Mouse (Mus musculus) hindbrain, embryonic 12.5 days (tissue): ENCODE data around the gene Ctnnd1. TPM values are rescaled to one million over a fixed set of nuclear protein-coding genes. Genes with fewer than 3 reads are reported as not detected.
A peak's percentile ranks its signal among the peaks of the same experiment; 100 is the strongest.
"Not testable (repeated sequence)": the region's sequence is repeated elsewhere in the genome, so short reads cannot be mapped to it uniquely, and the experiment has no call there.

Experiments used
- ATAC-seq: fragments of 200-750 bp; cut with Nextera tagmentation; 2 replicates; pipeline ENCODE4 v1.8.0; 2017; ENCODE audit warnings: moderate TSS enrichment; ENCODE audit not compliant: low FRiP score
- H3K27ac ChIP-seq: fragments of 300-500 bp; sonication (generic); 2 replicates; pipeline ENCODE4 v1.5.1; 2016; ENCODE audit warnings: mild to moderate bottlenecking
- H3K27me3 ChIP-seq: fragments of 300-500 bp; sonication (generic); 2 replicates; pipeline ENCODE4 v1.6.1; 2016; ENCODE audit warnings: mild to moderate bottlenecking
- H3K36me3 ChIP-seq: fragments of 300-500 bp; sonication (generic); 2 replicates; pipeline ENCODE4 v1.6.1; 2016; ENCODE audit warnings: mild to moderate bottlenecking
- H3K4me1 ChIP-seq: fragments of 300-500 bp; sonication (generic); 2 replicates; pipeline ENCODE4 v1.6.1; 2016
- H3K4me2 ChIP-seq: fragments of 300-500 bp; sonication (generic); replicated peaks from 2 replicates; pipeline ENCODE4 v1.6.1; 2016; ENCODE audit warnings: mild to moderate bottlenecking
- H3K4me3 ChIP-seq: fragments of 300-500 bp; sonication (generic); 2 replicates; pipeline ENCODE4 v1.5.1; 2016; ENCODE audit warnings: mild to moderate bottlenecking
- H3K9ac ChIP-seq: fragments of 300-500 bp; sonication (generic); 2 replicates; pipeline ENCODE4 v1.6.1; 2016; ENCODE audit warnings: mild to moderate bottlenecking, moderate library complexity
- H3K9me3 ChIP-seq: fragments of 300-500 bp; sonication (generic); replicated peaks from 2 replicates; pipeline ENCODE4 v1.6.1; 2016; ENCODE audit warnings: mild to moderate bottlenecking
- WGBS: fragments of 180-500 bp; shearing (Covaris S2); methylation state at CpG from one replicate; pipeline ENCODE4 v1.1.7; 2016; 5-methylcytosine and 5-hydroxymethylcytosine counted together
- polyA plus RNA-seq: library from polyadenylated mRNA; unstranded; fragments of >200 nt; fragmentation: Nextera tagmentation; extraction: Ambion mirVana; gene quantifications from 2 replicates; pipeline ENCODE4 v1.2.1, GENCODE M21; 2016

The Ctnnd1 gene
- polyA plus RNA-seq = 52.8 and 62.7 TPM in 2 replicates

DNA sequence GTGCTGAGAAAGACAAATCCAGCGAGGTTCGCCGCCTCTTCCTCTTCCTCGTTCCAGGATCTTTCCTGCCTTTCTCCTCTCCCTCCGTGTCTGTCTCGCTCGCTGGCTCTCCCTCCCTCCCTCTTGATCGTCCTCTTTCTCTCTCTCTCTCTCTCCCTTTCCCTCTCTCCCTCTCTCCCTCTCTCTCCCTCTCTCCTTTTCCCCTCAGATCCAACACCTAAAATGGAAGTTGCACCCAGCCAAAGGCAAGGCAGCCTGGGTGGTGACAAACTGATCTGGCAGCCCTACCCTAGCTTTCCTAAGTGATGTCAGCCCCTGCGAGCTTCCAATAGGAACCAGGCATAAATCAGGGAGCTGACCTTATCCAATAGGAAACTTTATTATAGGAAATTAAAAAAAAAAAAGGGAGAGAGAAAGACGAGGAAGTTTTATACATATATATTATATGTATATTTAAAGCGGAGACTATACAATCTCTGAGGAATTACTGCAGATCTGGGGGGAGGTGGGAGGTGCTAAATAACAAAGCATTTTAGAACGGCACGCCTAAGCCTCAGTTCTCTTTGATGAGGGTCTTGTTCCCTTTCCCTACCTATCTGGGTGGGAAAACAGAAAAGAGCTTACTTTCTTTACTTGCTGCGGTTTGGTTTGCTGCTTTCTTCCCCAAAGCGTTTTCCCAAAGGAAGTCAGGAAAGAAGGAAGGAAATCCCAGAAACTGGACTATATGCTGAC lies at the start of gene Ctnnd1:
TSS of gene Ctnnd1 (minus strand) at position 302 of the 732 bp plus-strand sequence.
- no peaks in the 10 kb centered on the region for H3K9me3 ChIP-seq
- peak; percentile 96 for ATAC-seq
- H3K27me3 ChIP-seq = no peaks in the 10 kb centered on the region
- WGBS = 0% methylated on average over 15 of the region's 15 CpGs
- peak within 1 kb of the TSS; percentile 84 for H3K4me2 ChIP-seq
- H3K27ac ChIP-seq = peak within 1 kb of the TSS; percentile 94
- H3K4me1 ChIP-seq = peaks cover 19% of the 10 kb centered on the region
- H3K9ac ChIP-seq = peak within 1 kb of the TSS; percentile 89
- no peaks in the 10 kb centered on the region for H3K36me3 ChIP-seq
- peak within 1 kb of the TSS; percentile 69 for H3K4me3 ChIP-seq

DNA sequence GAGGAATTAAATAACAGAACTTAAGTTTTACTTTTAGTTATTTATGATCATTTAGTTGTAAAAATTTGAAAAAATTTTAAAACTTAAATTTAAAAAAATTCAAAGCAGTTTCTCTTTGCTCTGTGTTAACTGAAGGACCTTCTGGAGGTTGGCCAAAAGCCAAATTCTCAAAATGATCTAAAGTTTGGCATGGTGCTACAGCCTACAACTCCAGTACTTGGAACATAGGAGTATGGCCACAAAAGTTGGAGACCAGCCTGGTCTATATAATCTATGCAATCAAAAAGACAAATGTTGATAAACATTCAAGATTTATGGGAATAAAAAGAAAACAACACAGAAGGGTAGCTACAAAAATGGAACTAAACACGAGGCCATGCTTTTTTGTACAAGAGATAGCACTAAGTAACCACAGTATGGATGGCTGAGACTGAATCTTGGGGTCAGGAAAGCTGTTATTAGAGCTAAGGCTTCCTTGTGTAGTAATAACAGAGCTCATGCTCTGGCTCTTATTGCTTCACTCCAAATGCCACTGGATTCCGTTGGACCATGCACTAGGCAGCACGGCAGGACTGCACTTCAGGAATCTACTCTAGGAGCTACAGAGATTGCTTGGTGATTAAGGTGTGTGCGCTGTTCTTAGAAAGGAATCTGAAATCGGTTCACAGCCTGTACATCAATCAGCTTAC lies 44.6 kb upstream of the Ctnnd1 start:
- H3K4me2 ChIP-seq = no peak overlapping the region
- H3K4me3 ChIP-seq = no peak overlapping the region
- no peak overlapping the region for H3K27ac ChIP-seq
- no peaks in the 10 kb centered on the region for H3K27me3 ChIP-seq
- no peak for ATAC-seq
- H3K36me3 ChIP-seq = peaks cover 60% of the 10 kb centered on the region
- no peaks in the 10 kb centered on the region for H3K4me1 ChIP-seq
- no peaks in the 10 kb centered on the region for H3K9me3 ChIP-seq
- H3K9ac ChIP-seq = no peak overlapping the region
- WGBS = 97% methylated on average over 5 of the region's 5 CpGs

DNA sequence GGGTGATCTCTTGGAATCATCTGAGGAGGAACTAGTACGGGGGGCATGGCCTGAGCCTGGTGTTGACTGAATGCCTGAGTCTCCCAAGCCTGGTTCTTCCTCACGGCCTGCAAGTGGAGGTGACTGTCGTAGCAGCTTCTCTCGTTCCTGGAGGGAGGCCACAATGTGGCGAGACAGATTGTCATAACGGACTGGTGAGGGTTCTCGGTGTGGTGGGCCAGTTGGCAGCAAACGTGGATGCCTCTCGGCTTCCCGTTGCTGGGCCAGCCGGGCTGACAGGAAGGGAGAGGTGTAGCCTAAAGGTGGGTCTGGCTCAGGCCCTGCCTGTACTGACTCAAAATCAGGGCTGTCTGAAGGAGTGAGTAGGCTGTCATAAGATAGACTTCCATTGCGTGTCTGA lies 39.5 kb upstream of the Ctnnd1 start:
- H3K36me3 ChIP-seq = peaks cover 86% of the 10 kb centered on the region
- H3K4me1 ChIP-seq = no peaks in the 10 kb centered on the region
- H3K27me3 ChIP-seq = no peaks in the 10 kb centered on the region
- H3K4me3 ChIP-seq = no peak overlapping the region
- no peak overlapping the region for H3K9ac ChIP-seq
- ATAC-seq = no peak
- 92% methylated on average over 12 of the region's 12 CpGs for WGBS
- H3K27ac ChIP-seq = no peak overlapping the region
- H3K4me2 ChIP-seq = no peak overlapping the region
- no peaks in the 10 kb centered on the region for H3K9me3 ChIP-seq

DNA sequence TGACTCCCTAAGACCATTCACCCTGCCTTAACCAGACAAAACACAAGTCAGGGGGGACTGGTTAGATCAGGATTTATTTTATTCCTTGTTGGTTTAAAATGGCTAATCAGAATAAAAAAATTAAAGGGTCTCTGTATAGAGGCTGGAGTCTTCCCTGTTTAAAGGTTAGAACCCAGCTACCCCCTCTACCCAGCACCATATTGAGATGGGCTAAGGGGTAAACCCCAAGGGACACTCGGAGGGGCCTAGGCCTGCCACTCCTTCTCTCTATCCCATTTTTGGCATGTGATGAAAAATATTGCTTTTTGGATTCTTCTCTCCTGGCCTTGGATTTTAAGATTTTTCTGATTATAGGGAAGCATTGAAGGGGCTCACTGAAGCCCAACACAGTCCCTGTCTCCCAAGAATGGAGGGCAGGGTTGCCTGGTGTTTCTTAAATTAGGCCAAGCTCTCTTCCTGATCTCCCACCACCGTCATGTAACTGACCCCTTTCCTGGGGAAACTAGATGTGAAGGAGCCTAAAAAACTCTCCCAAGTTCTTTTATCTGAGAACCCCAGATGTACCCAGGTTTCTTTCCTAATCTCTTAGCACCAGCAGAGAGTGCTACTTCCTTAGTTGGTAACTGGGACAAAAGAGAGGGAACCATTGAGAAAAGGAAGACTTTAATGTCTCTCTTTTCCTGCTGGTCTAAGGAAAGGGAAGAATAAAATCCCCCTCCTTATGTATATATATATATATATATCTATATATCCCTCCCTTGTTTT lies 37.7 kb upstream of the Ctnnd1 start:
- no peak for ATAC-seq
- peaks cover 83% of the 10 kb centered on the region for H3K36me3 ChIP-seq
- WGBS = 83% methylated on average over 2 of the region's 2 CpGs
- no peak overlapping the region for H3K9ac ChIP-seq
- H3K4me3 ChIP-seq = no peak overlapping the region
- no peaks in the 10 kb centered on the region for H3K27me3 ChIP-seq
- H3K27ac ChIP-seq = no peak overlapping the region
- H3K4me1 ChIP-seq = no peaks in the 10 kb centered on the region
- H3K9me3 ChIP-seq = no peaks in the 10 kb centered on the region
- no peak overlapping the region for H3K4me2 ChIP-seq

DNA sequence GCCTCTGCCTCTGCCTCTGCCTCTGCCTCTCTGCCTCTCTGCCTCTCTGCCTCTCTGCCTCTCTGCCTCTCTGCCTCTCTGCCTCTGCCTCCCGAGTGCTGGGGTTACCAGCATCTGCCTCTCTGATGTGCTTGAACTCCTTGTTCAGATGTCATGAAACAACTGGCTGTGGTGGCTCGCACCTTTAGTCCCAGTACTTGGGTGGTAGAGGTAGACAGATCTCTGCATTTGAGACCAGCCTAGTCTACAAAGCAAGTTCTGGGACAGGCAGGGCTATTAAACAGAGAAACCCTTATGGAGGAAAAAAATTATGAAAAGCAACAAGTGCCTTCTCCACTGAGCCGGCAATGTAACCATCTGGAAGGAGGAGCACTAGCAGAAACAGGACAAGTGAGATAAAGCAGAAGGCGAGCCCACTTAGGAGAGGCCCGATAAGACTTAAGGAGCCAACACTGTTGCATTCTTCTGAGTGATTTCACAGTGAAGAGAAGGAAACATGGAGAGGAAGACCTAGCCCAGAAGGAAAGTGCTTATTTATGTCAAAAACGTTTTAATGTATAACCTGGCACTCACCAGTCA lies 32.1 kb upstream of the Ctnnd1 start:
- Histone ChIP-seq H3K9ac (no peak overlapping the region), H3K4me2 (no peak overlapping the region), H3K27ac (no peak overlapping the region), H3K4me1 (peaks cover 10% of the 10 kb centered on the region), H3K36me3 (peaks cover 39% of the 10 kb centered on the region), H3K27me3 (no peaks in the 10 kb centered on the region), H3K4me3 (no peak overlapping the region), H3K9me3 (no peaks in the 10 kb centered on the region)
- no peak for ATAC-seq
- WGBS = 87% methylated on average over 6 of the region's 6 CpGs

DNA sequence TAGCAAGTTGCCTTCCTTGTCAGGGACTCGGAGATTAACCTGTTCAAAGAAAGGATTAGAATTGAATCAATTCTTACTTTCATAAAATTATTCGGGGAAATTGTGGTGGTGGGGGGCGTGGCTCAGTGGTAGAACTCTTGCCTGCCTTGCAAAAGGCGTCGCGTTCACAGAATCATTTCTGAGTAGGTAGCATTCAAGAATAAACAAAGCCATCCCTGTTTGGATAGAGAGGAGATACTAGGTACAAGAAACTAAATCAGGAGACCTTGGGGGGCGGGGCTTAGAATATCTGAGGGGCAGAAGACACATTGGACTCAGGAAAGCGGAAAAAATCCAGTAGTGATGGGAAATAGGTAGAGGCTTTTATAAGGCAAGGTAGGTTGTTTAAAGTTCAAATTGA lies 28.5 kb upstream of the Ctnnd1 start, which contains the start of gene Tmx2:
TSS of gene Tmx2 (minus strand) at position 125 of the 400 bp plus-strand sequence.
- no peak for ATAC-seq
- Histone ChIP-seq H3K4me3 (peak within 1 kb of the TSS; percentile 93), H3K36me3 (peaks cover 26% of the 10 kb centered on the region), H3K27ac (peak within 1 kb of the TSS; percentile 81), H3K4me2 (peak within 1 kb of the TSS; percentile 83), H3K27me3 (no peaks in the 10 kb centered on the region), H3K4me1 (peaks cover 17% of the 10 kb centered on the region), H3K9ac (peak within 1 kb of the TSS; percentile 88), H3K9me3 (no peaks in the 10 kb centered on the region)
- WGBS = 21% methylated on average over 8 of the region's 8 CpGs

DNA sequence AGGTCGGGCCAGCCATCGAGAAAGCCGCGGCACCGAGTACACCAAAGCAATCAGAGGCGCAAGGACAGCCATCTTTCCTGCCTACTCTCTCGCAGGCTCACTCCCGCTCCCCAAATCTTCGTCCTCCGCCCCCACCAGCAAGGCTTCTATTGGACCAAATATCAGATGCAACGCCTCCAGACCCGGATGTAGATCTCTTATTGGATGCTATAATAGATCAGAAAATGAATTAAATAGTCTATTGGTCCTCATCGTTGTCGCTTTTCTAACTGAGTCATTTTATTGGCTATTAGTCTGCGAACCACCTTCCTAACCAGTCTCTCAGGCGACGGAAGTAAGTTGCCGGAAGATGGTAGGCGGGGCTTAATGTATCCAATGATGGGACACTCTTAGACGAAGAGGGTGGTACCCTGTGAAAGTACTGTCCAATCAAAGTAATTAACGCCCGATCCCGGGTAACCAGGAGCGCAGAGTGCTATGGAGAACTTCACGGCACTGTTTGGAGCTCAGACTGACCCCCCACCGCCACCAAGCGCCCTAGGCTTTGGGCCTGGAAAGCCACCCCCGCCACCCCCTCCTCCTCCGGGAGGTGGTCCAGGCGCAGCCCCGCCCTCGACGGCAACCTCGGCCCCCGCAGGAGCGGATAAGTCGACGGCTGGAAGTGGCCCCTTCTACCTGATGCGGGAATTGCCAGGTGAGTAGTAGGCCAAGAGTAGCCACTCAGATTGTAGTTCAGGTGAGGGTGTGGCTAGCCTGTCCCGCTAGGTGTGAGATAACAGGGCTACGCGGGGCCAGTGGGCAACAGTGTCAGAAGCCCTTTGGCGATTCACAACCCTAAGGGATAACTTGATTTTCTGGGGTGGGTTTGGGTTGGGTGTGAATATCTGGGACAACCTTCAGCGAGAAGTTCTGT lies 27.7 kb upstream of the Ctnnd1 start, which contains the start of the genes Gm28635 and Med19:
TSS of gene Gm28635 (minus strand) at position 74 of the 913 bp plus-strand sequence.
TSS of gene Med19 (plus strand) at position 435 of the 913 bp plus-strand sequence.
- H3K4me3 ChIP-seq = peak within 1 kb of the TSS; percentile 93
- H3K4me1 ChIP-seq = peaks cover 17% of the 10 kb centered on the region
- ATAC-seq = peak; percentile 100
- no peaks in the 10 kb centered on the region for H3K27me3 ChIP-seq
- H3K4me2 ChIP-seq = peak within 1 kb of the TSS; percentile 83
- H3K9ac ChIP-seq = peak within 1 kb of the TSS; percentile 88
- no peaks in the 10 kb centered on the region for H3K9me3 ChIP-seq
- H3K36me3 ChIP-seq = peaks cover 31% of the 10 kb centered on the region
- WGBS = under 1% methylated on average over 44 of the region's 44 CpGs
- H3K27ac ChIP-seq = peak within 1 kb of the TSS; percentile 81

DNA sequence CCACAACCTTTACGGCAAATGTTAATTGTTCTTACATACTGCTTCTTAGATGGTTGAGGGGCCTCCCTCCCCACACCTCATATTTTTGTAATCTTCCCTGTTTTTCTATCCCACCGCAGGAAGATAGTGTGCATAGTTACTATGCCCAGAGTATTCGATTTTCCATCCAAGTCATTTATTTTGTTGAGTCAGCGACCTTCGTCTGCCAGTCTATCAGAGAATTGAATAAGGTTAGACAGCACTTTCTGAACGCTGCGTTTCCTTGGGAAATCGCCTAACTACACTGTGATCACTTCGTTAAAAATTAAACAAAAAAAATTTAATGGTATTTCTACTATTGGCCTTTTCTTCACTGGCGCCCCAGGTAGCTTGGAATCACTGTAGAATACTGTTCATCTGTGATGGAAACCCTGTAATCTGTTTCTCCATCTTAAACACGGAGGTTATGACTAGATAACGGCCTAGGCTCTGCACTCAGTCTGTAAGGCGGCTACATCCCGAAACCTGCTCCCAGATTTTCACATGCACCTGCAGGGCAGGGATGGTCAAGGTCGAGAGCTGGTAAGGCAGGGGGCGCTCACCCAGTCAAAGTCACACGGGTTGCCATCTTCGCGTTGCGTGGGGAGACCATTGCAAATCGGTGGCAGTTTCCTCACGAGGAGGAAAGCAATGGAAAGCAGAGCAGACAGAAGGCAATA lies 26.9 kb upstream of the Ctnnd1 start:
- 13% methylated on average over 22 of the region's 22 CpGs for WGBS
- peaks cover 39% of the 10 kb centered on the region for H3K36me3 ChIP-seq
- H3K9me3 ChIP-seq = no peaks in the 10 kb centered on the region
- H3K4me2 ChIP-seq = peak overlapping the region; percentile 76
- peak overlapping the region; percentile 93 for H3K4me3 ChIP-seq
- peak overlapping the region; percentile 71 for H3K9ac ChIP-seq
- peak overlapping the region; percentile 70 for H3K27ac ChIP-seq
- ATAC-seq = peak; percentile 78
- H3K27me3 ChIP-seq = no peaks in the 10 kb centered on the region
- peaks cover 17% of the 10 kb centered on the region for H3K4me1 ChIP-seq

DNA sequence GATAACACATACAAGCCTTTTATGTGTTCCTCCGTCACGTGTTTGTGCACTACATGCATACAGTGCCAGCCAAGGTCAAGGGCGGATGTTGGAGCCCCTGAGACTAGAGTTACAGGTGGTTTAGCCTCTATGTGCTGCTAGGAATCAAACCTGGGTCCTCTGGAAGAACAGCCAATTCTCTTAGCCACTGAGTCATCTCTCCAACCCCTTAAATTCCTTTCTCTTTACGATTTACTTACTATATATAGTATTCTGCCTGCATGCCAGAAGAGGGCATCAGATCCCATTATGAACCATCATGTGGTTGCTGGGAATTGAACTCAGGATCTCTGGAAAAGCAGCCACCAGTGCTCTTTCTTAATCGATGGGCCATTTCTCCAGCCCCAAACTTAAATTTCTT lies 21.0 kb upstream of the Ctnnd1 start:
- not testable (repeated sequence) for H3K4me1 ChIP-seq, ATAC-seq, H3K4me3 ChIP-seq, H3K9ac ChIP-seq, H3K9me3 ChIP-seq, H3K27me3 ChIP-seq
- peak overlapping the region; percentile 95; the same call in 1 of the 2 replicates for H3K27ac ChIP-seq
- 65% methylated on average over 4 of the region's 5 CpGs for WGBS
- H3K4me2 ChIP-seq = peak overlapping the region; percentile 68
- H3K36me3 ChIP-seq = peaks cover 43% of the 10 kb centered on the region

DNA sequence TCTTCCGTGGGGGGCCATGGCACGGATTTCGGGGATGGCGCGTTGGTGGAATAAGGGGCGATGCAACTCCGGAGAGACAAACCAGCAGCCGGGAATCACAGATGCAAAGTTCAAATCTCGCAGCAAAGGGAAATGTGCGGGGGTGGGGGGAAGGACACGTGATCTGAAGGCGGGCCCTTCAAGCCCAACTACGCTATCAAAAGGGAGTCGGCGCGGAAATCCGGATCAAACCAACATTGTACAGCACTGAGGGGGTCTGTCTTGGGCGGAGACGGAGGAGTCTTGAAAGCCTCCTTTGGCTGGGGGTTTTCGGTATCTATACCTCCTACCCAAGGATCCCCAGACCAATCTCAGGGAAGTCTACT lies 20.0 kb upstream of the Ctnnd1 start, which contains the start of gene Selenoh:
TSS of gene Selenoh (minus strand) at position 202 of the 365 bp plus-strand sequence.
- 0% methylated on average over 20 of the region's 20 CpGs for WGBS
- peak; percentile 98 for ATAC-seq

More for the DNA sequence above, 20.0 kb upstream of the Ctnnd1 start, which contains the start of gene Selenoh:
- Histone ChIP-seq H3K9ac (peak within 1 kb of the TSS; percentile 90), H3K4me3 (peak within 1 kb of the TSS; percentile 80), H3K27me3 (no peaks in the 10 kb centered on the region), H3K27ac (peak within 1 kb of the TSS; percentile 95), H3K4me1 (peaks cover 9% of the 10 kb centered on the region), H3K36me3 (peaks cover 38% of the 10 kb centered on the region), H3K9me3 (no peaks in the 10 kb centered on the region), H3K4me2 (peak within 1 kb of the TSS; percentile 68)
